Mouse (Mus musculus): ENCODE data around the gene Ms4a4c.

DNA sequence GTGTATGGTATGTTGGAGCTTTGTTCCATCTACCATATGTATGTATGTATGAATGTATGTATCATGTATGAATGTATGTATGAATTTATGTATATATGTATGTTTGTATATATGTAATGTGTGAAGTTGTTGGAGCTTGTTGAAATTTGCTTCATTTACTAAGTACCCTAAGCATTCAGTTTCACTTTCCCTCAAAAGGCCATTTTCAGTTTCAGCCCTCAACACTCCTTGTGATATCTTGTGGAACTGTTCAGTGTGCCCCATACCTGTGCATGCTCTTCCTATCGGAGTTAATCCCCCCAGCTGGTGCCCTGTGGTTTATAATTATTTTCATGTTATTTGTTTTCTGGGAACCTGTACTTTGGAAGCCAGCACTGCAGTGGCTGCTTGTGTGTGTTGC, 4.0 kb downstream of the Ms4a4c start:
- TF ChIP-seq CTCF (IDR thresholded peaks at IDR 0.05; ENCODE audit: low read depth, low read length) (no peak), GATA1 (IDR thresholded peaks at IDR 0.05; ENCODE audit: borderline replicate concordance, low read length) (no peak)
